19 mouse cellular contexts compared by ENCODE assay signal in the genomic region with DNA sequence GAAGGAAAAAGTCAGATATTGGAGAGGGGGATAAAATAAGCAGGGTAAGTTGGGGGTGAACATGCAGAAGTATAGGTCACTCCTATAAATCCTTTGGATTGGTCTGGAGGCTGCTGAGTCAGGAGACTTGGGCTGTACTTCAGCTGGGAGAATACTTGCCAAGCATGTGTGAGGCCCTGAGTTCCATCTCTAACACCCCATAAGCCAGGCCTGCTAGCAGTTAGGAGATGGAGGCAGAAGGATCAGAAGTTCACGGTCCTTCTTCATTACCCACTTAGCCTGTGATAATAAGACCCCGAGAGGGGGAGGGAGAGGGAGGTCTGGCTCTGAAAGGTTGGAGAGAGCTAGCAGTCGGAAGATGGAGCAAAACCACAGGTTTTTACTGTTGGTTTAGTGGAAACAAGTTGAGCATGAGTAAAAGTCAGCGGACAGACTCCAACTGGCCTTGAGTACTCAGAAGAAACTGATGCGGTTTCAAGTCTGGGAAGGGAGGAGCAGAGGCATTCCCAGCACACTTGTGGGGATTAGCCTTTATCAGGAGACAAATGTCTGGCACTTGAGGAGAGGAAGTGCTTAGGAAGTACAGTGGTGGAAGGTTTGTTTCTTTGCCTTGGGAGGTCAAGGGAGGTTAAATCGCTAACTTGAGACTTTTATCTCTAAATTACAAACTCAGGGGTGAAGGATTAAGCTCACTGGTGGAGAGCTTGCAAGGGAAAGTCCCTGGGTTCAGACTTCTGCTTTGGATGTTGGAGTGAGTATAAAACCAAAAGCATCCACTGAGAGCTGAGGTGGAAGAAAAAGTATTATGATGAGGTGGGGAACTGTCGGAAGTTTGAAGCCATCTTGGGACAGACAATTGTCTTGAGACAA. TPM values are rescaled to one million over a fixed set of nuclear protein-coding genes. Genes with fewer than 3 reads are reported as not detected.
A peak's percentile ranks its signal among the peaks of the same experiment; 100 is the strongest.
DNase-seq lines count a peak whose midpoint lies in the region; ATAC-seq and TF ChIP-seq lines count a peak whose summit lies in the region.
"Had no signal": no experiment of that assay in that cellular context is flagged by ENCODE, and none has a peak within 500 bp of the region (broad histone marks: within the 10 kb centered on the region; RNA-seq: fewer than 3 reads in every experiment).

No protein-coding gene starts in this region.

- peaks cover 30% of the 10 kb centered on the region; the same call in 1 of the 2 replicates for H3K27me3 ChIP-seq in heart, embryonic 10.5 days (ENCODE audit: insufficient read depth, poor library complexity, severe bottlenecking)
- no peaks in the 10 kb centered on the region for H3K27me3 ChIP-seq in liver, adult 2 months (ENCODE audit: control insufficient read depth, insufficient read depth, low read length)
- H3K27me3 ChIP-seq in liver, embryonic 11.5 days (replicated peaks; ENCODE audit: control insufficient read depth, insufficient read depth, low read length) = peaks cover 8% of the 10 kb centered on the region
- H3K27me3 ChIP-seq in CH12.LX (replicated peaks) = no peaks in the 10 kb centered on the region
- peaks cover 89% of the 10 kb centered on the region for H3K27me3 ChIP-seq in embryonic facial prominence, embryonic 10.5 days (replicated peaks; ENCODE audit: low read depth, poor library complexity, severe bottlenecking)

- TF ChIP-seq RAD21 in CH12.LX (IDR thresholded peaks at IDR 0.05; ENCODE audit: low read depth, low read length) = no peak

- intact Hi-C loops in gastrocnemius, adult 2 months (cut with DNase I) = no loop called here

- no peak for TF ChIP-seq POLR2A in liver, adult 2 months (IDR thresholded peaks at IDR 0.05; ENCODE audit: extremely low read depth, insufficient read depth, low read length)
- TF ChIP-seq POLR2A in CH12.LX (IDR thresholded peaks at IDR 0.05; ENCODE audit: low read depth, low read length) = no peak

- H3K79me2 ChIP-seq in liver, adult 2 months (ENCODE audit: control insufficient read depth, insufficient read depth, low read length) = no peaks in the 10 kb centered on the region
- H3K79me2 ChIP-seq in CH12.LX (replicated peaks; ENCODE audit: control insufficient read depth, extremely low read depth, insufficient read depth, poor library complexity, severe bottlenecking) = no peaks in the 10 kb centered on the region

- 0 out of 2 replicates have a peak, but pooled peaks cover 3% of the 10 kb centered on the region for H3K4me1 ChIP-seq in heart, embryonic 10.5 days
- H3K4me1 ChIP-seq in liver, adult 2 months (ENCODE audit: control insufficient read depth, insufficient read depth, low read length) = no peaks in the 10 kb centered on the region
- no peaks in the 10 kb centered on the region; the same call in 1 of the 2 replicates for H3K4me1 ChIP-seq in liver, embryonic 11.5 days (replicated peaks; ENCODE audit: control insufficient read depth, insufficient read depth, low read length)
- no peaks in the 10 kb centered on the region for H3K4me1 ChIP-seq in CH12.LX (ENCODE audit: control insufficient read depth in 1 of 2, insufficient read depth in 2 of 2)
- peaks cover 6% of the 10 kb centered on the region; the same call in 1 of the 2 replicates for H3K4me1 ChIP-seq in embryonic facial prominence, embryonic 10.5 days
- H3K4me1 ChIP-seq: kidney, embryonic 15.5 days; neural tube, embryonic 15.5 days had no signal

- peak; percentile 81 for DNase-seq in heart, adult 11 months
- no peak for DNase-seq in heart, embryonic 10.5 days (ENCODE audit: low spot score)
- DNase-seq in liver, adult 2 months (ENCODE audit: extremely low read depth, low read depth, low spot score) = peak; percentile 3
- DNase-seq in liver, embryonic 11.5 days (ENCODE audit: low spot score) = no peak
- peak; percentile 11 for DNase-seq in CH12.LX (ENCODE audit: extremely low read depth)
- peak; percentile 10 for DNase-seq in embryonic facial prominence, embryonic 10.5 days (ENCODE audit: low spot score)
- DNase-seq in gastrocnemius, adult 2 months = no peak
- DNase-seq in thymus, postnatal 4 days = no peak
- DNase-seq: adrenal gland, postnatal 25 days; cerebellum, postnatal 10 days; forebrain, postnatal 0 days; gastrocnemius, postnatal 14 days had no signal

- no peaks in the 10 kb centered on the region for H3K9me3 ChIP-seq in heart, embryonic 10.5 days
- no peaks in the 10 kb centered on the region for H3K9me3 ChIP-seq in liver, embryonic 11.5 days (ENCODE audit: control insufficient read depth, low read length)
- H3K9me3 ChIP-seq in CH12.LX (replicated peaks; ENCODE audit: low read length) = no peaks in the 10 kb centered on the region
- H3K9me3 ChIP-seq in embryonic facial prominence, embryonic 10.5 days = no peaks in the 10 kb centered on the region
- H3K9me3 ChIP-seq: kidney, embryonic 15.5 days; neural tube, embryonic 15.5 days had no signal

- dilution Hi-C loops in CH12.LX (cut with MboI; ENCODE audit: extremely low pct_ligation_motif_present, extremely low pct_unique_long_range_greater_than_20kb, low sequenced_read_pairs) = no loop called here

- no peak overlapping the region for H3K4me2 ChIP-seq in liver, embryonic 11.5 days
- peak overlapping the region; percentile 29; the same call in 1 of the 2 replicates for H3K4me2 ChIP-seq in CH12.LX (ENCODE audit: insufficient read depth, low read depth, poor library complexity, severe bottlenecking)
- H3K4me2 ChIP-seq: kidney, embryonic 15.5 days; neural tube, embryonic 15.5 days had no signal

- no peak overlapping the region for H3K9ac ChIP-seq in liver, adult 2 months (ENCODE audit: low read depth, low read length)
- H3K9ac ChIP-seq in liver, embryonic 11.5 days (ENCODE audit: low read depth, low read length) = no peak overlapping the region
- H3K9ac ChIP-seq in CH12.LX (ENCODE audit: insufficient read depth, low read depth) = no peak overlapping the region
- H3K9ac ChIP-seq: forebrain, postnatal 0 days; kidney, embryonic 15.5 days; neural tube, embryonic 15.5 days had no signal

- TF ChIP-seq CTCF in liver, adult 2 months (IDR thresholded peaks at IDR 0.05; ENCODE audit: low read depth, low read length) = no peak
- TF ChIP-seq CTCF in CH12.LX (conservative IDR thresholded peaks at IDR 0.05 in 1 of 2, IDR thresholded peaks at IDR 0.05 in 1 of 2; ENCODE audit: low read depth in 2 of 2, low read length in 2 of 2) = no peak
- no peak for TF ChIP-seq CTCF in gastrocnemius, adult 2 months (IDR thresholded peaks at IDR 0.05)

- no peaks in the 10 kb centered on the region for H3K36me3 ChIP-seq in heart, embryonic 10.5 days
- H3K36me3 ChIP-seq in liver, adult 2 months (ENCODE audit: control insufficient read depth, insufficient read depth, low read length) = no peaks in the 10 kb centered on the region
- no peaks in the 10 kb centered on the region for H3K36me3 ChIP-seq in liver, embryonic 11.5 days (ENCODE audit: control insufficient read depth, insufficient read depth, low read length)
- no peaks in the 10 kb centered on the region for H3K36me3 ChIP-seq in CH12.LX (replicated peaks in 1 of 2; ENCODE audit: control insufficient read depth in 1 of 2, insufficient read depth in 1 of 2, low read length in 1 of 2)
- no peaks in the 10 kb centered on the region for H3K36me3 ChIP-seq in embryonic facial prominence, embryonic 10.5 days (replicated peaks)
- H3K36me3 ChIP-seq: kidney, embryonic 15.5 days; neural tube, embryonic 15.5 days had no signal

- no peak overlapping the region for H3K27ac ChIP-seq in heart, embryonic 10.5 days
- no peak overlapping the region for H3K27ac ChIP-seq in liver, adult 2 months (replicated peaks; ENCODE audit: insufficient read depth, low read depth, low read length)
- H3K27ac ChIP-seq in liver, embryonic 11.5 days (ENCODE audit: low read depth, low read length) = no peak overlapping the region
- H3K27ac ChIP-seq in CH12.LX (ENCODE audit: insufficient read depth, low read depth) = no peak overlapping the region
- H3K27ac ChIP-seq in embryonic facial prominence, embryonic 10.5 days (replicated peaks) = no peak overlapping the region
- H3K27ac ChIP-seq in gastrocnemius, adult 2 months = no peak overlapping the region; the same call in 1 of the 2 replicates
- H3K27ac ChIP-seq: kidney, embryonic 15.5 days; macrophage; neural tube, embryonic 15.5 days had no signal

- in situ Hi-C loops in CH12.LX (cut with MboI; ENCODE audit: low pct_ligation_motif_present, low pct_unique_long_range_greater_than_20kb, low sequenced_read_pairs) = no loop called here

- no peak for ATAC-seq in liver, embryonic 11.5 days (replicated peaks; ENCODE audit: low FRiP score)
- ATAC-seq: forebrain, postnatal 0 days had no signal

- WGBS in heart, embryonic 10.5 days = 36% methylated on average over 7 of the region's 7 CpGs
- 52% methylated on average over 7 of the region's 7 CpGs for WGBS in liver, adult 2 months
- WGBS in liver, embryonic 11.5 days = 38% methylated on average over 7 of the region's 7 CpGs
- 48% methylated on average over 7 of the region's 7 CpGs for WGBS in embryonic facial prominence, embryonic 10.5 days

- TF ChIP-seq EP300 in CH12.LX (IDR thresholded peaks at IDR 0.05; ENCODE audit: low read length) = no peak

- no peak overlapping the region for H3K4me3 ChIP-seq in heart, embryonic 10.5 days
- H3K4me3 ChIP-seq in liver, adult 2 months (ENCODE audit: insufficient read depth, low read depth, low read length) = no peak overlapping the region
- H3K4me3 ChIP-seq in liver, embryonic 11.5 days (ENCODE audit: low read depth, low read length) = no peak overlapping the region
- no peak overlapping the region for H3K4me3 ChIP-seq in CH12.LX (replicated peaks in 1 of 3; ENCODE audit: low read depth in 2 of 3, low read length in 2 of 3, poor library complexity in 1 of 3)
- no peak overlapping the region for H3K4me3 ChIP-seq in embryonic facial prominence, embryonic 10.5 days
- no peak overlapping the region for H3K4me3 ChIP-seq in gastrocnemius, adult 2 months
- H3K4me3 ChIP-seq: kidney, embryonic 15.5 days; neural tube, embryonic 15.5 days had no signal

RNA-seq across cellular contexts. Expression of a gene that starts 3.9 kb away (rescaled TPM):
- 0.72 TPM in 1 of 2 replicates, not detected in the other for polyA plus RNA-seq in heart, embryonic 10.5 days (2016; fragmentation: Nextera tagmentation; extraction: Ambion mirVana)
- total RNA-seq in liver, adult 2 months (2014; rRNA removed) = 0.40 TPM in 1 of 2 replicates, not detected in the other
- not detected in 2 replicates for polyA plus RNA-seq in liver, adult 2 months (2012; rRNA removed)
- 1.1 and 1.7 TPM in 2 replicates for polyA plus RNA-seq in liver, embryonic 11.5 days (2014; fragmentation: Nextera tagmentation; extraction: Ambion mirVana)
- total RNA-seq in CH12.LX (2012; rRNA removed) = not detected in 2 replicates
- not detected in 2 replicates for total RNA-seq in CH12.LX (2014; rRNA removed)
- not detected in 2 replicates for polyA plus RNA-seq in CH12.LX (2012; ENCODE audit: insufficient read length, low read depth)
- polyA plus RNA-seq in embryonic facial prominence, embryonic 10.5 days (2016; fragmentation: Nextera tagmentation; extraction: Ambion mirVana) = 0.33 and 0.39 TPM in 2 replicates
- total RNA-seq in gastrocnemius, adult 2 months (2021) = not detected
- total RNA-seq: adrenal gland, postnatal 25 days; forebrain, postnatal 0 days; gastrocnemius, postnatal 14 days; layer of hippocampus, postnatal 10 days; left cerebral cortex, postnatal 25 days; monocyte, adult 5-6 weeks had no signal
- polyA plus RNA-seq: heart, postnatal 0 days; macrophage; neural tube, embryonic 15.5 days had no signal

RNA-seq across cellular contexts. Expression of a gene that starts 16.2 kb away (rescaled TPM):
- polyA plus RNA-seq in heart, embryonic 10.5 days (2016; fragmentation: Nextera tagmentation; extraction: Ambion mirVana) = 25.5 and 31.9 TPM in 2 replicates
- total RNA-seq in liver, adult 2 months (2014; rRNA removed) = 0.83 and 1.3 TPM in 2 replicates
- polyA plus RNA-seq in liver, adult 2 months (2012; rRNA removed) = 2.0 and 2.2 TPM in 2 replicates
- polyA plus RNA-seq in liver, embryonic 11.5 days (2014; fragmentation: Nextera tagmentation; extraction: Ambion mirVana) = 24.0 and 29.4 TPM in 2 replicates
- total RNA-seq in CH12.LX (2012; rRNA removed) (11.5 and 14.9 TPM in 2 replicates), CH12.LX (2014; rRNA removed) (28.1 and 29.3 TPM in 2 replicates)
- polyA plus RNA-seq in CH12.LX (2012; ENCODE audit: insufficient read length, low read depth) = 19.3 and 21.5 TPM in 2 replicates
- polyA plus RNA-seq in embryonic facial prominence, embryonic 10.5 days (2016; fragmentation: Nextera tagmentation; extraction: Ambion mirVana) = 45.8 and 47.0 TPM in 2 replicates
- total RNA-seq in gastrocnemius, adult 2 months (2021) = 1 to 10 TPM; 3.2 to 3.3 TPM

RNA-seq across cellular contexts. Expression of a gene that starts 46.6 kb away (rescaled TPM):
- 0.06 and 0.11 TPM in 2 replicates for polyA plus RNA-seq in heart, embryonic 10.5 days (2016; fragmentation: Nextera tagmentation; extraction: Ambion mirVana)
- 0.18 and 0.47 TPM in 2 replicates for total RNA-seq in liver, adult 2 months (2014; rRNA removed)
- 0.10 and 0.23 TPM in 2 replicates for polyA plus RNA-seq in liver, adult 2 months (2012; rRNA removed)
- not detected in 2 replicates for polyA plus RNA-seq in liver, embryonic 11.5 days (2014; fragmentation: Nextera tagmentation; extraction: Ambion mirVana)
- total RNA-seq in CH12.LX (2012; rRNA removed) (0.08 TPM in 1 of 2 replicates, not detected in the other), CH12.LX (2014; rRNA removed) (not detected in 2 replicates)
- not detected in 2 replicates for polyA plus RNA-seq in CH12.LX (2012; ENCODE audit: insufficient read length, low read depth)
- 0.11 and 0.12 TPM in 2 replicates for polyA plus RNA-seq in embryonic facial prominence, embryonic 10.5 days (2016; fragmentation: Nextera tagmentation; extraction: Ambion mirVana)
- under 1 TPM; 0.54 to 0.59 TPM for total RNA-seq in gastrocnemius, adult 2 months (2021)
- total RNA-seq: monocyte, adult 5-6 weeks had no signal
- polyA plus RNA-seq: macrophage had no signal

Comparison
In these comparisons a context has a peak if more than half of its experiments do, and no peak if none do; other contexts are left out.
1. DNase-seq: peak in heart, adult 11 months (single experiment), liver, adult 2 months (single experiment), CH12.LX (single experiment) and embryonic facial prominence, embryonic 10.5 days (single experiment); none in heart, embryonic 10.5 days (single experiment), liver, embryonic 11.5 days (single experiment), gastrocnemius, adult 2 months (single experiment) and thymus, postnatal 4 days (single experiment).